Mouse (Mus musculus) heart, adult 2 months (tissue): ENCODE results near the gene Bpifa2.

Experiments used
- CTCF ChIP-seq: fragments of 200-600 bp; IDR thresholded peaks from 2 replicates; pipeline ENCODE4 v1.8.1; 2022; ENCODE audit warnings: antibody characterized with exemption, mild to moderate bottlenecking, moderate library complexity
- POLR2A ChIP-seq: fragments of 200-500 bp; IDR thresholded peaks from 2 replicates; pipeline ENCODE4 v1.6.1; 2011; ENCODE audit warnings: mild to moderate bottlenecking, low read depth, low read length, control low read depth; ENCODE audit not compliant: insufficient read depth

GRCm38 (mm10) chr2:154017990-154018389 lies 9.9 kb downstream of the Bpifa2 start:
- TF ChIP-seq CTCF (no peak), POLR2A (no peak)
